Mouse (Mus musculus) granulocyte monocyte progenitor cell, adult 5-6 weeks (primary cell): ENCODE data around the gene Vangl1. TPM values are rescaled to one million over a fixed set of nuclear protein-coding genes. Genes with fewer than 3 reads are reported as not detected.
"Not testable (repeated sequence)": the region's sequence is repeated elsewhere in the genome, so short reads cannot be mapped to it uniquely, and the experiment has no call there.

Experiments
- ATAC-seq: replicated peaks from 2 replicates; pipeline ENCODE4 v1.8.0; 2016; ENCODE audit warnings: mild to moderate bottlenecking, moderate TSS enrichment, inconsistent platforms; ENCODE audit not compliant: poor library complexity, severe bottlenecking
- total RNA-seq, 2 experiments: library from RNA; stranded (forward) in 1 of 2; stranded (reverse) in 1 of 2; fragments of 200-712, 200-1000 nt in 1 of 2; fragments of >200 nt in 1 of 2; fragmentation: Nextera tagmentation in 1 of 2; gene quantifications; 2 replicates each; pipeline ENCODE4 v1.2.3; 2014 to 2017

Gene Vangl1
- total RNA-seq, 2 experiments from 2014 or later, result 1.5 to 4.4 TPM

DNA sequence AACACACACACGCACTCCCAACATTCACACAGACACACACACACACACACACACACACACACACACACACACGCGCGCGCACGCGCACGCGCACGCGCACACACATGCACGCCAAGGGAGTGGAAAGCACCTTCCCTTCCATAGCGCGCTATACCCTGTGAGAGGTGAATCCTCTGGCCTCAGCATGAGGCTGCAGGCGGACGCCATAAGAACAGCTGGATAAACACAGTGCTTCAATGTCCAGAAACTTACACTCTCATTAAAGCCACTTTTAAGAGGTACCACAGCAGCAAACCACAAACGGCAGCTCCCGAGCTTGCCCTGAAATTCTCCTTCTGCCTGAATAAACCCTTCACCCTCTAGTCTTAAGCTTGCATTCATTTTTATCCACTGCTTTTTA is 28.8 kb downstream of the Vangl1 start:
- ATAC-seq, result no peak

DNA sequence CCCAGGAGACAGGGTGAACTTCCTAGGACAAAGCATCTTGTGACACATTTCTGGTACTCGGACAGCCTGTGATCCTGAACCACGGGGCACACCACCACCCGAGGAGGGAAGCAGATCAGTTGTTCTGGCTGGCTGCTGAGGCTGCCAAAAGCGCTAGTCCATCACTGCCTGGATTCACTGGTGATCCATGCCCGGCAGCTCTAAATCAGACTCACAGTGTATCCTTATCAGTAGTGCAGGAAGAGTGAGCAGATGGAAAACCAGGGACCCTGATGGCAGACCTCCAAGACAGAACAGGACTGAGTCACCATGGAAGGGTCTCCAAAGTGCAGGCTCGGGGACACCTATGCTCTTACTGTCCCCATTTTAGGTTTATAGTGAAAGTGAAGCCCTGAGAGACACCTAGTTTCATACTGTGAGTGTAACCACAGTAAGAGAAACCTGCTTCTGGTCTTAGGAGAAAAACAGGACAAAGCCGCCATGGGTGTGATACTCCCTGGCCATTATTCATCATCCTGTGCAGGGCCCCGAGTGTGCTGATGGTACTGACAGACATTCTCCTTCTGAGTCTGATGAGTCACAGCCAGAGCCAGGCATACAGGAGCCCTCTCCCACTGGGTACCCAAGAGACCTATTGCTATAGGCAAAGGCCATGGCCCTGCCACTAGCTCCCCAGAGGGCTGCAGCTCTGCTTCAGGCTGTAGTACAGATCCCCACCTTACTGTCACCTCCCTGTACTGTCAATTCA is 30.2 kb downstream of the Vangl1 start:
- no peak for ATAC-seq

DNA sequence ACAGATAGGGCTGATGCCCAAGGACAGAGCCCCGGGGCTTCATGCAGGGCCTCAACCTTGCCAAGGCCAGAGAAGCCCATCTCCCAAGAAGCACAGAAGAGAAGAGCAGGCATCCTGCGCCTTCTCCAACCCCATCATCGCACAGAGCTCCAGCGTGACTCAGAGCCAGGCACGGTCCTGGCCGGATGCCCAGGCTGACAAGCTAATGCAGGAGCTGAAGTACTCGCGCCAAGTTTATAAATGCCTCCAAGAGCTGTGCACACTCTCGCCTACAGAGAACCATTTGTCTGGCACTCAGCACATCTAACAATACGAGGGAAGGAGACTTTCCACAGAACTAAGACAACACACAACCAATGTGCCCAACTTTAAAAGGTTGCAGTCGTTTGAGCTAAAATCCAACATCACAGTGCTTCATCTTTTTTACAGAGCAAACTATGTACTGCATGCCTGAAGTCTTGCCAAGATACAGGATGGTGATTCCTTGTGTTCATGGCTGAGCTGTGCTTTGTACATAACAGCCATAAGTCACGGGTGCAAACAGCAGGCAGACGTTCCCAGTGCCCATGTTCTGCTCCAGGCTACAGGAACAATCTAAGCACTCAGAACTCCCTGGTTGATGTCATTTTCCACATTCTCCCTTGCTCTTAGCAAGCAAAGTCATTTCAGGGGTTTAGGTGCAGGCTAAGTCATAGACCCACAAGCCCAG is 35.1 kb downstream of the Vangl1 start:
- ATAC-seq, result no peak

DNA sequence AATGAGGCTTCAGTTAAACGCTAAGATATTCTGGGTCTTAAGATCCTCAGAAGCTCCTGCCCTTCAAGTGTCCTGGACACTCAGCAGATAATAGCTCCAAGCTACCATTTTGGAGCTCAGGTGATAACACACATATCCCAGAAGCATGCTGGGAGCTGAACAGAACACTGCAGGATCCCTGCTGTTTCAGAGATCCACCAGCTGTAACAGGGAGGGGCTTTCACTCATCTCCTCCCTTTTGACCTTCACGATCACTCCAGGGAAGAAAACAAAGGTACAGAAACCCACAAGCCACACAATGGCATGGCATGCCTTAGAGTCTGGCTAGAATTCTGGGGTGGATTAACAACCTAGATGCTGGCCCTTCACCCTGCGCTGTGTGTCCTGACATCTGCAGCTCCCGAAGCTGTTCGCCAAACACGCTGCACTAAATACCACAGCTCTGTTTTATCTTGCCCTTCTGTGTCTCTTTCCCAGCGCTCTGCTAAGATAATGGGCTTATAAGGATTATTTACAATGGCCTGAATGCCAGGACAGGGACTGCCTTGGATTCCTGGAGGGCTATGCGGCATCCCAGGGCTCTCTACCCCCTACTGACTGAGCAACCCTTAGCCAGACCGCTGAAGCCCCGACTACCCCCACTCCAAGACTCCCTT is 36.8 kb downstream of the Vangl1 start:
- no peak for ATAC-seq

DNA sequence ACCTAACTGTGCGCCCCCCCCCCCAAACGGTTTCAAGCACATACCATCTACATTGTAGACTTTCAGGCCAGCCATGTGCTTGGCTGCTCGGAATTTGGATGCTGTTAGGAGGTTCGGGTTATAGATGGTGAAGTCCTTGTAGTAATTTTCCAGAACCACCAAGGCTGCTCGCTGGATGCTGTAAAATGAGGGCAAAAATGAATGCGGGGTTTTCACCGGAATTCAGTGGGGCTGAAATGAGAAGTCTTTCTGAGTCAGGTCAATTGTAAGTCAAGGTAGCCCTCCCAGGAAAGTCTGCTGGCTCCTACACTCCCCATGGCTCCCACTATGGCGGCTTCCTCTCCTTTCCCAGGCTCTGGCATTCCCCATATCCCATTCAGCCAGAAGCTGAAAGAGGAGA is 37.7 kb downstream of the Vangl1 start:
- no peak for ATAC-seq

DNA sequence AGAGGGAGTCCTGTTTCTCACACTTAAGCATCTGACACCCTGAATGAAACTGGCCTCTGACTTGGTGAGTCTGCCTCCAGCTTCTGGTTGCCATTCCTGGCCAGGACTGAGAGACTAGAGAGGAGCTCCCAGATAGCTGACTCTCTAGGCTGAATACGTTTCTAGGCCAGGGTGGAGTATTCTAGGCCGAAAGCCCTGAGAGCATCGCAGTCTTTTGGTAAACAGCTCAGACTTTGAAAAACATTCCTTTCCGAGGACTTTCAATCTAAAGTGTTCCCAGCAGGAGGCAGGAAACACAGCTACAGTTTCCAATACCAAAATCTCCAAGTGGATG is 38.2 kb downstream of the Vangl1 start:
- no peak for ATAC-seq

DNA sequence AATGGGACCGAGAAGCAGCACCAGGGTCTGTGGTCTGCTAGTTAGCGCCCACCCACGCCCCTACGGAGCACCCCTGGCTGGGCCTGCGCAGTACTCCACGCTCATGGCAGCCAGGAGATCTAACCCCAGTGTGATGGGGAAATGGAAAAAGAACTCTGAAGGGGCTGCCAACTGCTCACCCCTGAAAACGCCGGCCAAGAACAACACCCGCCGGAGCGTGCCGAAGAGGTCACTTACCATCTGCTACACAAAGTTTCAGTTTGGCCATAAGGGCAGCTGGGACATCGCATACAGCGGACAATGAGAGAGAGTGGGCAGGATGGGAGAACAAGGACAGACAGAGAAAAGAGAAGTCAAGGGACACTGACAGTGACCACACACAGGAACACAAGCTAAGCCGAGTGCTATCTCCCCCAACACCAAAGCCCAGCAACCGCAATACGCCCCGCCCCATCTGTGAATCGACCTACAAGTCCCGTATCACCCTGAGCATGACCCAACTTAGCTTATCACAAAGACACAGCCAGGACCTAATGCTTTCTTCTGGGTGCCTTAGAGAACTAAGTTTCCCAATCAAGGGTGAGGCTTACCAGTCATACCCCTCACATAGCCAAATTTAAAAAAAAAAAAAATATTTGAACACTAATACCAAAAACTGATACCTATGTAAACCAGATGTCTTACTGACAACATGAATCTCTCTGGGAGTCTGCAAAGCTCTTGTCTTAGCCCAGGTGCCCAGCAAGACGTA is 38.8 kb downstream of the Vangl1 start:
- ATAC-seq, result no peak

DNA sequence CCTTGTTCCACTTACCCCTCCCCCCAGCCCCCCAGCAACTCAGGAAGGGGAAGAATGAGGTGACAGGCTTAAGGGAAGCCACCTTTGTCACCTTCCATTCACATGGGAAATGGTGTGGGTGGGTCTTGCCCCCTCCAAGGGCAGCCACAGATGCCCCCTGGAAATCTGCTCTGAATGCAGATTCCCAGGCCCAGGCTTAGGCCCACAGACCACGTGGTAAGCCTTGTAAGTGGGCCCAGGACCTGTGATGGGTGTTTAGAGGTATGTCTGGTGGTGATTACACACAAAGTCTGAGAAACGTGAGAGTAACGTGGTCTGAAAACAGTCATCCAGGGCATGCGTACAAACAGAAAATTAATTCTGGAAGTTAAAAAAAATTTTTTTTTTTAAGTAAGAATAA is 39.6 kb downstream of the Vangl1 start:
- ATAC-seq, result no peak

DNA sequence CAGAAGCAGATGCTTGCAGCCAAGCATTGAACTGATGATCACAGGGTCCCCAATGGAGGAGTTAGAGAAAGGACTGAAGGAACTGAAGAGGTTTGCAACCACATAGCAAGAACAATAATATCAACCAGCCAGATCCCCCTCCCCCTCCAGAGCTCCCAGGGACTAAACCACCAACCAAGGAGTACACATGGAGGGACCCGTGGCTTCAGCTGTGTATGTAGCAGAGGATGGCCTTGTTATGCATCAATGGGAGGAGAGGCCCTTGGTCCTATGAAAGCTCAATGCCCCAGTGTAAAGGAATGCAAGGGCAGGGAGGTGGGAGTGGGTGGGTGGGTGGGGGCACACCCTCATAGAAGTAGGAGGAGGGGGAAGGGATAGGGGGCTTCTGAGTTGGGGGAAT is 40.6 kb downstream of the Vangl1 start:
- not testable (repeated sequence) for ATAC-seq

DNA sequence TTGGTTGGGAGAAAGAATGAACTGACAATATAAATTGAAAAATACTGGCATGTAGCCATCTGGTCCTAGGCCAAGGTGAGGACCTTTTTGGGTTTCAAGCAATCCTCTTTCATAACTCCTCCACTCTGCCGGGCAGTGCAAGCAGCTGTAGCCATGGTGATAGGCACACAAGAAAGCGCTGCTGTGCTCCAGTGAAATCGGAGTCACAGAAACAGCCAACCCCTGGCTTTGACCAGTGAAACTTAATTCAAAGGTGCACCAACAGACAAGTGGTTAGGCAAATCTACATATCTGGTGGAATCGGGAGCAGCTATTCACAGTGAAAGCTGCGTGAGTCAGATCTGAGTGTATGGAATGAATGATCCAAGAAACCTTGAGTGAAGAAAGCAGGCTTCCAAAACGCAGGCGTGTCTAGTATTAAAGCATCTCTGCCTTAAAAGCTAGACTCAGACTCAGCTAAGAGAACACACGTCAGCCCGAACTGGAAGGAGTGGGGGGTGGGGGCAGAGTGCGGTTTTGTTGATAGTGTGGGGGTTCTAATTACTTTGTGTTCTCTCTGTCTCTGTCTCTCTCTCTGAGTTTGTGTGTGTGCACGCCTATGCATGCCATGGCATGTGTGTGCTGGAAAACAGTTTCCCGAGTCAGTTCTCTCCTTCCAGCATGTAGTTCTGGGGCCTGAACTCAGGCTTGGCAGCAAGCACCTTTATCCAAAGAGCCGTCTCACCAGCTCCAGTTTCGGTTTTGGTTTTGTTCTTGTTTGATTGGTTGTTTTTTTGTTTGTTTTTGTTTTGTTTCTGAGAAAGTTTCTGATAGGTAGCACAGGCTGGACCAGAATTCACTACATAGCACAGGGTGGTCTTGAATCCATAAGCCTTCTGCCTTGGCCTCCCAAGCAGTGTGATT is 44.8 kb downstream of the Vangl1 start:
- no peak for ATAC-seq

DNA sequence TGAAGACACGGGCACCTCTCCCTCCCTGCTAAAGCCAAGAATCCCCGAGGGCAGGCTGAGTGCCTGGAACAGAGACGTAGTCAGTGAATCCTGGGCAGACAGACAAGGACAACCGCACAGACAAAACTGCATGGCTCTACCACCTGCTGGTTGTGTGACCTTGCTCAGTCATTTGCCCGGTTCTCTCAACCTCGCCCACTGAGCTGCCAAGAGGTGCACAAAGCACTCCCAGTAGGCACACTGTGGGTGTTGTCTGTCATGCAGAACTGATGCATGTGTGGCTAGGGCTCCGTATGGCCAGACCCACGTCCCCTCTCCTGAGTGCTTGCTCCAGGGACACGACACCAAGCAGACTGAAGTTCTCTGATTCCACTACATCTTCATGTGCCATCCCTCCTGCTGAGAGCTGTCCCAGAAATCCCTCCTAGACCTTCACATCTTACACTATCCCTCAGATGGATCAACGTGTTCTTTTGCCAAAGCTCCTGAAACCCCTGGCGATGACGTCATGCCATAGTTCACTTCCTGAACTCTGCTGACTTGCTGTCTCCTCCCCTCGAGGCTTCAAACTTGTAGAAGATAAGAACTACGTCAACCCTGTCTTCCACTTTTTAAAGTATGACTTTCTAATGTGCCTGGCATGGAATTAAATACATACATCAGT is 45.6 kb downstream of the Vangl1 start:
- no peak for ATAC-seq

DNA sequence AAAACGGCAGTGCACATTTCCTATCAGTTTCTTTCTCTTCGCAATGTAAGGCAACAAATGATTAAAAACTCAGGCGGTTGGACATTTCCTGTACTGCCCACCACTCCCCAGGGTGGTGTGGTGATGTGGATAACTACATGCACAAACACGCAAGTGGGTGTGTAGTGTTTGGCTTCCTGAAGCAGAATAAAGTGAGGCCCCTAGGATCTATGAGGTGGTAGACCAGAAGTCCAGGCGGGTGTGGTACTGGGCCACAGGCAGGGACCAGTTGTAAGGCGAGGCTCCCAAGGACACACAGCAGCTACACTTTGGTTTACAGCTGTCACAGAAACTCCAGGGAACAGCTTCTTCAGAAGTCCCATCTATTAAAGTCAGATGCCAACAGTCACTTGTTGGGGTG is 46.8 kb downstream of the Vangl1 start:
- no peak for ATAC-seq

DNA sequence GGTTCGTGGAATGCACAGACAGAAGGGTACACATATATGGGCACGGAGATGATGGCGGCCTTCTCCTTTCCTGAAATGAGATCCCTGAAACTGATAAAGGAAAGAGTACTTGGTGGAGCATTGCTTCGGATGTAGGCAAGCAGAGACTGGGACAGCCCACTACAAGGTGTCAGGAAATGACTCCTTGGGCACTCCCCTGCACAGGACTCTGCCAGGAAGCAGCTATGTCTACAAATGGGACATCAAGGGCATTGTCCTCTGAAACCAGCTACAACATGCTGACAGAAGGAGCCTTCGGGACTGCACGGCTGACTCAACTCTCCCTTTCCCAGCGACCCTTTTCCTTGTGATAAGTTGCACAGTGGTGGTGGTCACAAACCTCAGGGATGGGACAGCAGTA is 47.8 kb downstream of the Vangl1 start:
- no peak for ATAC-seq

DNA sequence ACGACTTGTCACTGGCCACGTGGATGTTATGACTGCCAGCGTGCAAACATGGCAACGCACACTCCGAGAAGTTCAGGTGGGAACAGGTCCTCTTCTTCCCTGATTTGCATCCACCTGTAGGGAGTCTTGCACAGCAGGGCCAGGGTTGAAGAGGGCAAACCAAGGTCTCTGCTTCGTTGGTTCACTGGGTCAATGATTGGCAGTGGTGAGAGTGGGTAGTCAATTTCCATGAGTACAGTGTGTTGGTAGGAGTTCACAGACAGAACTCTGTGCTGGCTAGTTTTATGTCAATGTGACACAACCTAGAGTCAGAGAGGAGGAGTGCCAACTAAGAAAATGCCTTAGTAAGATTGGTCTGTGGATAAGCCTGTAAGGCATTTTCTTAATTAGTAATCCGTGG is 50.4 kb downstream of the Vangl1 start:
- ATAC-seq, result no peak

DNA sequence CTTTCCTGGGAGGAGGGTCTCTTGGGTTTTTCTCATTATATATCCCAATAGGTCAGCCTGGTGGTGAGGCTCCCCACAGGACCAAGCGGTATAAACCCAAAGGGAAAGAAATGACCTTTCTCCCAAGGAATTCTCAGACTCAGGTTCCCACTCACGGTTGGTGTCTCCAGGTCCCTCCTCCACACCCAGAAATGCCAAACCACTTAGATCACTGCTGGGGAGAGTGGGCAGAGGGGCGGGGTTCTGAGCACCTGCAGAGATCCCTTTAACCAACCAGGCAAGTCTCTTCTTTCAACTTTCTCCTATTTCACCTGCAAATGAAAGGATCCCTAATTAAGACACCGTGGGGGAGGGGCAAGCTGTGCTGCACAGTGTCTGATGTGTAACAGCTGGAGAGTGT is 51.6 kb downstream of the Vangl1 start:
- ATAC-seq, result no peak

DNA sequence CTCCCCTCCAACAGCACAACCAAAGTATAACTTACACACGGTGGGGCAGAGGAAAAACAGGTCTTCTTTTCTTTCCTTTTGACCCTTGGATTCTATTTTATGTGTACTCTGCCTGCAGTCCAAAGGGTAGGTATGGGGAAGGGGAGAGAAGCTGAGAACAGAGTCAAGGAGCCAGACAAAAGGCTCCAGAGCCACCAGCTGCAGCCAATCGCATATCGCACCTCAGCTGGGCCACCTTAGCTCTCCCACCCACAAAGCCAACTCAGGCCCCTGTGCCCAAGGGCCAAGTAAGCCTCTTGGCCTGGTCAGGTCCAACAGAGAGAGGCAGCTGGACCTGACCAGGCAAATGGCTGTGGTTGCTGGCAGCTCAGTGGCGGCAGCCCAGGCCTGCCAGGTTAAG is 52.0 kb downstream of the Vangl1 start:
- ATAC-seq, result no peak

DNA sequence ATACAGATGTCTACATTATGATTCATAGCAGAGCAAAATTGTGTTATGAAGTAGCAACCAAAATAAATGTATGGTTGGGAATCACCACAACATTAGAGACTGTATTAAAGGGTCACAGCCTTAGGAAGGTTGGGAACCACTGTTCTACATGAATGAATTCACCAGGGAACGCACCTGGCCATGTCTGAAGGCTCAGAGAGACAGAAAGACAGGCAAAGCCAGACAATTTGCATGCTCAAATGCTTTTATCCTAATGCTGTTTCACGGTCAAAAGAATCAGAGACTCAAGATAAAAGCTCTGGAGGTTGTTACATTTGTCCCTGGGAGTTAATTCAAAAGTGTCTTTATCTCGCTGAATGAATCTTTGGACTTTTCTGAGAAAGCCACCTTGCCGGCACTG is 52.6 kb downstream of the Vangl1 start:
- no peak for ATAC-seq

DNA sequence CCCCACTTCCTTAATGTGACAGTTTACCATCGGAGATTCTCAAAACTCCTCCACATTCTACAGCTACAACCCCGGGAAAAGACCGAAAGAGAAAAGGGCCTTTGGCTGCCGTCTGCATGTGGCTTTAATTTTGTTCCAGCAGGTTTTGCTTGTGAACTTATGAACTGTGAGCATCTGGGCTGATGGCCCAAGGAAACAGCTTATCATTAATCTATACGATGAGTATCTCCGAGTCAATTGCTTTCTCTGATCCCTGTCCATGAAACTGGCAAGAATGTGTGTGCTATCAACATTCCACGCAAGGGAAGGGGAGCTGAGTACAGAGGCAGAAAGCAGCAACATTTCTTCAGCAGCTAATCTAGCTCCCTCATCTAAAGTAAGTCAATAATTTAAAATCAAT is 54.6 kb downstream of the Vangl1 start:
- ATAC-seq, result no peak

DNA sequence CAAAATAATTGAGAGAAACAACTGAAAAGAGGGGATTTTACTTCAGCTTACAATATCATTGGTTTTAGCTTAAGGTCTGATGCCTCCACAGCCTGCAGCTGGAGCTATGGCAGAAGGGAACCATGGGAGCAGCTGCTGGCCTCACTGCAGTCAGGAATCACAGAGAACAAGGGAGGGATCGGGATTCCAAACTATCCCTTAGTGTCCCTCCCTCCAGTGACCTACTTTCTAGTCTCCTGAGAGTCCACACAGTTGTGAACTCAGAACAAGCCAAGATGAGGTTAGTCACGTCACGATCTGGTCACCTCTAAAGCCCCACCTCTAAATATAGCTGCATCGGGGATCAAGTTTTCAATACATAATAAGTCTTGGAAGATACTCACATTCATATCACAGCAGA is 57.3 kb downstream of the Vangl1 start:
- no peak for ATAC-seq

DNA sequence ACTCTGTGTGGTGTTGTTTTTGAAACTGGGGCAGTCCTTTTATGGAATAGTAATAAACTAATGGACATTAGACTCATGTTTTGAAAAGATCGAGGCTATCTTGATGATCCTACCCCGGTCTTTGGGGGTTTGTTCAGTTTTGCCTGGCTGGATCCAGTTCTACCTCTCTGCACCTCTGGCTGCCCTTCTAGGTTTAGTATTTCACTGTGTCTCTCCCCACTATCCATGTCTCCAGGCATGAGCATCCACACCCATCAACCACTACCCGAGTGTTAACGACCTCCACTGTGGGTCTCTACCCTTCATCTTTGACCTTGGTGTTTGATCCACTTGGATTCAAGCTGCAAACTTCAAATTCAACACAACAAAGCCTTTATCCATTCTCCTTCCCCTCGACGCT is 58.1 kb downstream of the Vangl1 start:
- ATAC-seq, result no peak
